Mouse (Mus musculus) embryo, embryonic 10 days (tissue): Measurements from ENCODE around the gene Snx20.
"Not testable (repeated sequence)": the region's sequence is repeated elsewhere in the genome, so short reads cannot be mapped to it uniquely, and the experiment has no call there.

Experiments
- DNase-seq: peaks from one replicate; pipeline ENCODE4 v3.0.0-alpha.2; 2015; ENCODE audit warnings: low spot score

Snx20 gene

GRCm38 (mm10) chr8:88635474-88636397 is at the start of gene Snx20:
Gene Snx20 (minus strand): TSS chr8:88636128.
- DNase-seq, result no peak

- DNase-seq, result no peak
Measured at GRCm38 (mm10) chr8:88683656-88684289, 47.8 kb upstream of the Snx20 start.

GRCm38 (mm10) chr8:88681046-88681445 is 45.1 kb upstream of the Snx20 start:
- no peak for DNase-seq

GRCm38 (mm10) chr8:88680566-88680965 is 44.6 kb upstream of the Snx20 start:
- no peak for DNase-seq

GRCm38 (mm10) chr8:88677071-88677470 is 41.1 kb upstream of the Snx20 start:
- no peak for DNase-seq

GRCm38 (mm10) chr8:88675372-88676165 is 39.6 kb upstream of the Snx20 start:
- no peak for DNase-seq

- DNase-seq, result no peak
Measured at GRCm38 (mm10) chr8:88673859-88674258, 37.9 kb upstream of the Snx20 start.

GRCm38 (mm10) chr8:88671575-88671974 is 35.6 kb upstream of the Snx20 start:
- no peak for DNase-seq

- DNase-seq, result no peak
Measured at GRCm38 (mm10) chr8:88670782-88671181, 34.9 kb upstream of the Snx20 start.

- no peak for DNase-seq
Measured at GRCm38 (mm10) chr8:88668400-88669086, 32.6 kb upstream of the Snx20 start.

- no peak for DNase-seq
Measured at GRCm38 (mm10) chr8:88666435-88666834, 30.5 kb upstream of the Snx20 start.

GRCm38 (mm10) chr8:88664947-88665346 is 29.0 kb upstream of the Snx20 start:
- no peak for DNase-seq

GRCm38 (mm10) chr8:88664121-88664520 is 28.2 kb upstream of the Snx20 start:
- no peak for DNase-seq

GRCm38 (mm10) chr8:88662401-88662821 is 26.5 kb upstream of the Snx20 start:
- DNase-seq, result no peak

GRCm38 (mm10) chr8:88659873-88660272 is 23.9 kb upstream of the Snx20 start:
- no peak for DNase-seq

- no peak for DNase-seq
Measured at GRCm38 (mm10) chr8:88655334-88655733, 19.4 kb upstream of the Snx20 start.

- not testable (repeated sequence) for DNase-seq
Measured at GRCm38 (mm10) chr8:88651122-88651521, 15.2 kb upstream of the Snx20 start.

GRCm38 (mm10) chr8:88650016-88650708 is 14.2 kb upstream of the Snx20 start:
- DNase-seq, result no peak

- DNase-seq, result no peak
Measured at GRCm38 (mm10) chr8:88648322-88648721, 12.4 kb upstream of the Snx20 start.

GRCm38 (mm10) chr8:88646837-88647778 is 11.2 kb upstream of the Snx20 start, which contains the start of gene Nod2:
Gene Nod2 (plus strand): TSS chr8:88647315.
- peak; percentile 72 for DNase-seq
